Mouse (Mus musculus) frontal cortex, postnatal 14 days (tissue): ENCODE results near the gene Ube2j2.
A peak's percentile ranks its signal among the peaks of the same experiment; 100 is the strongest.

Experiments used
- DNase-seq, 2 experiments: peaks; one replicate each; pipeline ENCODE4 v3.0.0; 2022; ENCODE audit warnings: low spot score in 2 of 2

Gene Ube2j2

GRCm38 (mm10) chr4:155963106-155963505 lies 19.5 kb downstream of the Ube2j2 start:
- DNase-seq, result no peak

DNA sequence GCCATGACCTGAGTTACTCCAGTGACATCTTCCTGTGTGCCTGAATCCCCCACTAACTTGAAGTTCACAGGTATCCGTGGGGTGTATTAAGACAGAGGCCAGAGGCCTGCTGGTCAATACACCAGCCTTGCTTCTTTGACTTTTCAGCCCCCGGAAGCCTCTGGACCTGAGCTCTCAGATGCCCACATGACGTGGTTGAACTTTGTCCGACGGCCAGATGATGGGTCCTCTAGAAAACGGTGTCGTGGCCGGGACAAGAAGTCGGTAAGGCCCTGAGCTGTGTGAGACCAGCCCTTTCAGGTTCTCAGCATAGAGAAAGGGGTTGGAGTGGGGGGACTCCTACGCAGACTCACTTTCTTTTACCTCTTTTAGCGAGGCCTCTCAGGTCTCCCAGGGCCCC lies 20.8 kb downstream of the Ube2j2 start:
- no peak for DNase-seq

GRCm38 (mm10) chr4:155969043-155969653 lies 25.5 kb downstream of the Ube2j2 start:
- DNase-seq, result no peak

DNA sequence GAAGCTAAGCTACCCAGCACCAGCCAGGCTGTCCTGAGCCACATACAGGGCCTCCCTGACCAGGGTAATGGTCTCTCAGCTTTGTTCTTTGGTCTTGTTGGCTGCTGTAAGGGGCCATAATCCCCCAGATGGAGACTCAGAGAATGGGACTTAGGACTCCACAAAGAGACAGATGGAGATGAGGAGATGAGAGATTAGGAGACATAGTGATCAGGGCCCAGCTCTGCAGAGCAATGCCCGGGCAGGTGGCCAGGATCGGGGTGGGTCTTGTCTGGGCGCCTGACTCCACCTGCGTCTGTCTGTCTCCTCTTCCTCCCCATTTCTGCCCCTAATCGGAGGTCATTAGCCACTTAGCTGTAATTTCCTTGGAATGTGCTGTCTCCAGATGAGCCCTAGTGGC lies 26.7 kb downstream of the Ube2j2 start:
- no peak for DNase-seq

DNA sequence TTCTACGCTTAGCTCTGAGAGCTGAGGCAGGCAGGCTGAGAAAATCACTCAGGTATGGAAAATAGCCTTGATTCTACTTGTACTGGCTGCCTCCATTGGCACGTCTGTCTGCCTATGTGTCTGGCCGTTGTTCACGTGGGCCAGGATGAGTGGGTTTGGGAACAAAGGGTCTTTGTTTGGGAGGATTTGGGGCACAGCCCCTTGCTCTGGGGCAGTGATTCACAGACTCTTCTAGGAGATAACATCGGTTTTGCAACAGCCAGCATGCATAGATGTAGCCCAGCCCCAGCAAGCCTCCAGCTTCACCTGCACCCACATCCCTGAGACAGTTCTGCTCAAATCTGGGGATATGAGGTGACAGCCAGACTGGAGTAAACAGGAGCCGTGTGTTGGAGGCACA lies 29.0 kb downstream of the Ube2j2 start:
- DNase-seq, result no peak

DNA sequence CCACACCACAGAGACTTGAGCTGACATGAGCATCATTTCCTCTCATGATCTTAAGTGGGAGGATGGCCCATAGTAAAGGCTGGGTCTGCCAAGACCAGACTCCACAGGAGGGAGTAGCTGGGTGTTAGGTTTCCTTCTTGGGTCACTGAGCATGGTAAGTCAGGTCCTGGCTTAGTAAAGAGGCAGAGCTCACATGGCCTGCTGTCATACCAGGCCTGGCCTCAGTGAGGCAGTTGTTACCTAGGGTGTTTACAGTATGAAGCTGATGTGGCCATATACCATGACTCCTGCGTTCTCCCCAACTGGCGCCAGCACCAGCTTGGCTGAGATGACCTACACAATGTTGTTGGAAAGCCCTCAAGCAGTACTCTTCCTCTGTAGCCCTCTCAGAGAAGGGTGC lies 29.6 kb downstream of the Ube2j2 start:
- DNase-seq, result no peak

GRCm38 (mm10) chr4:155981436-155982082 lies 37.9 kb downstream of the Ube2j2 start:
- DNase-seq, result no peak

DNA sequence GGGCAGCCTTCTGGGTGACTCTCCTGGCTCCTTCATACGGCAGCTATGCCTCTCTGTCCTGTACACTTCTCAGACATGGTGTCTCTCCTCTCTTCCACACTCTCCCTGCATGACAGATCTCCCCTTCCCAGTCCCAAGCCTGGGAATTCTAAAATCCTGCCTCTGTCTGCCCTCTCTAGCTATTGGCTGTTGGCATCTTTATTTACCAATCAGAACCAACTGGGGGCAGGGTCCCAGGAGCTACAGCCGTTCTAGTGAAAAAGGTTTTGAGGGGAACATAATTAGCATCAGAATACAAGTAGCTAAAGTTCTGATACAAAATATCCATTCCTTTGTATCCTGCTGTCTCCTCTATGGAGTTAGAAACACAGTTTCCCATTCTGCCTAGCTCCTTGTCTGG lies 40.2 kb downstream of the Ube2j2 start:
- no peak for DNase-seq

DNA sequence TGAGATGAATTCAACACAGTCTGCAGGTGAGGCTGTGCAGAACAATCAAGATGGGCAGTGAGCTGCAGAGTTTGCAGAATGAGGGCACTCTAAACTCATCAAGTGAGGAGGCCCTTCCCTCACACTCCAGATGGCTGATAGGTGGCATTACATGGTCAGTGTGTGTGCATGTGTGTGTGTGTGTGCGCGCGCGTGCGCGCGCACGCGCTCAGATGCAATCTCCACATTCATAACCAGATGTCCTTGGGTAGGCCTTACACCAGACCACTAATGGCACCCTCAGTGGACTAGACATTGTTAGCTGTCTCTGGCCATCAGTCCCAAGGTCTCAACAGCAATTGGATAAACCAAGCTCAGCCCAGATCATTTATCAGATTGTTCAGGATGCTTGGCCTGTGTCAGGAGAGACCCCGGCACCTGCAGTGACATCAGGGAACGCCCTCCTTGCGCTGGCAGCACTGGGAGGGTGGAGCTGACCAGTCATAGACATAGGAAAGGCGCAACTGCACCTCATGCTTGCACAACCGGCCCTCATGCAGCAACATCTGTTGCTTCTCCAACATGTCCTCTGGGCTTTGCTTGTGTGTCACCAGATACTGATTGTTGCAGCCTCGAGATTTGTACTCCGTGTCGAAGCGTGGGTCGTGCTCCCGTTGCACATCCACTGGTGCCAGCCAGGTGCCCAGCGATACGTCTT lies 47.7 kb downstream of the Ube2j2 start:
- DNase-seq, result no peak

DNA sequence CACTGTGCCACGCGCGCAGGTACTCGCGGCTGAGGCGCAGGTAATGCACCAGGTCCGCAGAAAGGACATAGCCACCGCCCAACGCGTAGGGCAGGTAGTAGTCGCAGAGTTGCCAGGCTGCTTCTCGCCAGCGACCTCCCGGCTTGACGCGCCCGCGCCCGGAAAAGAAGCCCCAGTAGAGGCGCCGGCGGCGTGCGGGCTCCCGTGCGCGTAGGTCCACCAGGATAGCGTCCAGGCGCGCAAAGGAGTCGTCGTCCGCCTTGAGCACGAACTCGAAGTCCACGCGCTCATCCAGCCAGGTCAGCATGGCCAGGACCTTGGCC lies 48.2 kb downstream of the Ube2j2 start:
- DNase-seq, result no peak

GRCm38 (mm10) chr4:155992241-155992905 lies 48.7 kb downstream of the Ube2j2 start, which contains the start of the genes B3galt6 and Sdf4:
Gene B3galt6, minus strand, starts transcription at chr4:155992649.
Gene Sdf4, plus strand, starts transcription at chr4:155992872.
- DNase-seq, result peak; percentile 78 to 85

- DNase-seq, result peak; percentile 94 to 96
These were observed 49.4 kb downstream of the Ube2j2 start for GRCm38 (mm10) chr4:155992906-155993547.

- DNase-seq, result no peak
These were observed 50.0 kb downstream of the Ube2j2 start for GRCm38 (mm10) chr4:155993606-155994005.

DNA sequence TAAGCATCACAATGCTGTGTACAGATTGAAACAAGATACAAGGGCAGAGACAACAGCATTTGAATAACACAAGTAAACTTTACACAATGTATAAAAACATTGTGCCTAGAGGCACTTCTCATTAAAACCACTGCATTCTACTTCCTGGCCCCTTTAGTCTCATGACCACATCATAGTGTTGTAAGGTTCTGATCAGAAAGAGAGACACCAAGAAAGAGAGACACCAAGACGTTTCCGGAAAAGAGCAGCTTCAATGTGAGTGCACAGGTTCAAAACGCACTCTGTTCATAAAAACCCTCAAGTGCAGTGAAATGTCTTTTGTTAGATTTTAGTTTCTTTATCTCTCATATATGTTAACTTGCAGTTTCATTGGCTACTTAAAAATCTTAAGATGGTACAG lies 60.5 kb downstream of the Ube2j2 start:
- DNase-seq, result no peak

GRCm38 (mm10) chr4:156008369-156008768 lies 64.7 kb downstream of the Ube2j2 start:
- DNase-seq, result no peak
